Mouse (Mus musculus) heart, embryonic 14.5 days (tissue): ENCODE data around the gene Tbxas1. TPM values are rescaled to one million over a fixed set of nuclear protein-coding genes. Genes with fewer than 3 reads are reported as not detected.

ENCODE experiments used
- ATAC-seq: fragments of 200-750 bp; cut with Nextera tagmentation; 2 replicates; pipeline ENCODE4 v1.8.0; 2017; ENCODE audit warnings: low read depth, moderate TSS enrichment; ENCODE audit not compliant: insufficient number of reproducible peaks, insufficient read depth, low FRiP score
- H3K27ac ChIP-seq, 2 experiments: fragments of 200-500 bp in 1 of 2; fragments of 300-500 bp in 1 of 2; sonication (generic) in 1 of 2; replicated peaks in 1 of 2; 2 replicates each; pipeline ENCODE4 v1.5.1; 2012 to 2014; ENCODE audit warnings: low read depth in 2 of 2, low read length in 2 of 2, control low read depth in 1 of 2, mild to moderate bottlenecking in 1 of 2, mixed read lengths in 1 of 2; ENCODE audit not compliant: control insufficient read depth in 1 of 2, insufficient read depth in 1 of 2
- H3K27me3 ChIP-seq: fragments of 300-500 bp; sonication (generic); 2 replicates; pipeline ENCODE4 v1.6.1; 2014; ENCODE audit warnings: mild to moderate bottlenecking, low read length, control low read depth; ENCODE audit not compliant: control insufficient read depth, insufficient read depth
- H3K36me3 ChIP-seq: fragments of 300-500 bp; sonication (generic); 2 replicates; pipeline ENCODE4 v1.6.1; 2014; ENCODE audit warnings: mild to moderate bottlenecking, control low read depth, low read length, mixed read lengths; ENCODE audit not compliant: control insufficient read depth, insufficient read depth
- H3K4me1 ChIP-seq, 2 experiments: fragments of 200-500 bp in 1 of 2; fragments of 300-500 bp in 1 of 2; sonication (generic) in 1 of 2; 2 replicates each; pipeline ENCODE4 v1.6.1; 2012 to 2014; ENCODE audit warnings: low read length in 2 of 2, control low read depth in 1 of 2, mixed read lengths in 1 of 2; ENCODE audit not compliant: control insufficient read depth in 2 of 2, insufficient read depth in 2 of 2
- H3K4me2 ChIP-seq: fragments of 300-500 bp; sonication (generic); 2 replicates; pipeline ENCODE4 v1.6.1; 2014; ENCODE audit warnings: mild to moderate bottlenecking, low read length
- H3K4me3 ChIP-seq, 2 experiments: fragments of 200-500 bp in 1 of 2; fragments of 300-500 bp in 1 of 2; sonication (generic) in 1 of 2; 2 replicates each; pipeline ENCODE4 v1.5.1; 2012 to 2014; ENCODE audit warnings: low read length in 2 of 2, mild to moderate bottlenecking in 2 of 2, control low read depth in 1 of 2, low read depth in 1 of 2, moderate library complexity in 1 of 2; ENCODE audit not compliant: control insufficient read depth in 1 of 2, insufficient read depth in 1 of 2
- H3K9ac ChIP-seq: fragments of 300-500 bp; sonication (generic); 2 replicates; pipeline ENCODE4 v1.6.1; 2014; ENCODE audit warnings: mild to moderate bottlenecking, low read length
- H3K9me3 ChIP-seq: fragments of 300-500 bp; sonication (generic); 2 replicates; pipeline ENCODE4 v1.6.1; 2016; ENCODE audit warnings: low read length, control low read depth; ENCODE audit not compliant: control insufficient read depth
- WGBS: fragments of 180-500 bp; shearing (Covaris S2); extraction: QIAGEN DNeasy Blood & Tissue Kit; methylation state at CpG from one replicate; pipeline ENCODE4 v1.1.7; 2014; 5-methylcytosine and 5-hydroxymethylcytosine counted together
- polyA plus RNA-seq: library from polyadenylated mRNA; unstranded; fragments of >200 nt; fragmentation: Nextera tagmentation; extraction: Ambion mirVana; gene quantifications from 2 replicates; pipeline ENCODE4 v1.2.1, GENCODE M21; 2014

The Tbxas1 gene
- polyA plus RNA-seq, 1 experiment from 2014 or later: 1.5 TPM

GRCm38 (mm10) chr6:38949683-38950161 is 74.5 kb downstream of the Tbxas1 start:
- H3K27ac ChIP-seq: peak overlapping the region; percentile 50 to 60
- no peak for ATAC-seq
- no peak overlapping the region for H3K4me3 ChIP-seq
- peaks cover 14 to 16% of the 10 kb centered on the region in 2 experiments for H3K4me1 ChIP-seq
- H3K9me3 ChIP-seq: no peaks in the 10 kb centered on the region
- 9% methylated on average over 5 of the region's 5 CpGs for WGBS
- H3K27me3 ChIP-seq: no peaks in the 10 kb centered on the region
- H3K9ac ChIP-seq: peak overlapping the region; percentile 21; the same call in 1 of the 2 replicates
- peak overlapping the region; percentile 19; the same call in 1 of the 2 replicates for H3K4me2 ChIP-seq
- H3K36me3 ChIP-seq: no peaks in the 10 kb centered on the region

- no peak for ATAC-seq
- Histone ChIP-seq H3K4me3 (no peak overlapping the region), H3K4me2 (peak overlapping the region; percentile 19; the same call in 1 of the 2 replicates), H3K27ac (peak overlapping the region; percentile 50 to 60; a peak in 3 of 4 replicates), H3K27me3 (no peaks in the 10 kb centered on the region), H3K9ac (no peak overlapping the region), H3K9me3 (no peaks in the 10 kb centered on the region), H3K4me1 (peaks cover 14 to 16% of the 10 kb centered on the region in 2 experiments), H3K36me3 (no peaks in the 10 kb centered on the region)
- 8% methylated on average over 4 of the region's 4 CpGs for WGBS
These were observed 75.1 kb downstream of the Tbxas1 start for GRCm38 (mm10) chr6:38950341-38950740.

DNA sequence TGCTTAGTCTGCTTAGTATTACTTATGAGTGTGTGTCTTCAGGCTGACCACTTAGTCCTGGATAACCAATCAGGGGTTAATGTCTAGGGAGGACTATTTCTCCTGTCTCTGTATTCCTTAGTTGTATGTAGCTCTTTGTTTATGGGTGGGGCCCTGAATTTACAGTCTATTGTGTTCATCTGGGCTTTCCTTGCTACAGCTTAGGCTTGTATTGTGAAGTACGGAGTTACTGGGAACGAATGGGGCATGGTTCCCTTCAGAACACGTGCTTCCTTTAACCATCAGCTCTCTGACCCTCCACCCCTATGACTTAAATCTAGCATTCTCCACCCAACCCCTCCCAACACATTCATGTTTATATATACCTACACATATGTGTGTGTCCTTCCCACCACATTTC is 75.6 kb downstream of the Tbxas1 start:
- H3K4me3 ChIP-seq: no peak overlapping the region
- H3K9me3 ChIP-seq: no peaks in the 10 kb centered on the region
- H3K27me3 ChIP-seq: no peaks in the 10 kb centered on the region
- H3K36me3 ChIP-seq: no peaks in the 10 kb centered on the region
- peaks cover 14 to 16% of the 10 kb centered on the region in 2 experiments for H3K4me1 ChIP-seq
- WGBS: 73% methylated on average over 3 of the region's 3 CpGs
- no peak overlapping the region for H3K9ac ChIP-seq
- H3K4me2 ChIP-seq: no peak overlapping the region
- ATAC-seq: no peak
- no peak overlapping the region for H3K27ac ChIP-seq

GRCm38 (mm10) chr6:38956641-38957040 is 81.4 kb downstream of the Tbxas1 start:
- H3K27me3 ChIP-seq: no peaks in the 10 kb centered on the region
- ATAC-seq: no peak
- H3K36me3 ChIP-seq: no peaks in the 10 kb centered on the region
- no peak overlapping the region for H3K27ac ChIP-seq
- H3K9ac ChIP-seq: no peak overlapping the region
- H3K4me2 ChIP-seq: no peak overlapping the region
- WGBS: 78% methylated on average over 2 of the region's 2 CpGs
- H3K4me1 ChIP-seq: peaks cover 15 to 20% of the 10 kb centered on the region in 2 experiments
- H3K4me3 ChIP-seq: no peak overlapping the region
- no peaks in the 10 kb centered on the region for H3K9me3 ChIP-seq

- H3K27ac ChIP-seq: no peak overlapping the region
- H3K9me3 ChIP-seq: no peaks in the 10 kb centered on the region
- no peak overlapping the region for H3K9ac ChIP-seq
- H3K4me2 ChIP-seq: no peak overlapping the region
- 58% methylated on average over 5 of the region's 5 CpGs for WGBS
- no peaks in the 10 kb centered on the region for H3K27me3 ChIP-seq
- peaks cover 15 to 20% of the 10 kb centered on the region in 2 experiments for H3K4me1 ChIP-seq
- no peak overlapping the region for H3K4me3 ChIP-seq
- ATAC-seq: no peak
- no peaks in the 10 kb centered on the region for H3K36me3 ChIP-seq
These were observed 82.0 kb downstream of the Tbxas1 start for GRCm38 (mm10) chr6:38957246-38957645.

DNA sequence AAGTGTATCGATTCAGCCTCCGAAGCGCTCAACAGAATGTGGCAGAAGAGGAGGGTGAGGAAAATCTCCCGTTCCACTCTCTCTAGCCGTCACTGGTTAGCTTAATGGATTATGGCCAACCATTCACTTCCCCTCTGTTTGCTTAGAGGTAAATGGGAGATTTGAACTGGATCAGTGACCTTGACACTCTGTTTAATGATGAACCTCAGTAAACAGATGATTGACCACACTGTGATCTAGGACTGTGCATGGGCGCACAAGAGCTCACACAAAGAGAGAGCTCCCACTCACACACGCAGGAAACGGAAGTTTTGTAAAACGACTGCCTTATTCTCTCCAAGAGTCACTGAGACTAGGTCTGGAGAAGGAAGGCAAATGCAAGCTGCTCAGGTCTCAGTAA is 84.3 kb downstream of the Tbxas1 start:
- no peak overlapping the region for H3K9ac ChIP-seq
- H3K9me3 ChIP-seq: no peaks in the 10 kb centered on the region
- H3K4me1 ChIP-seq: peaks cover 13 to 20% of the 10 kb centered on the region in 2 experiments
- no peaks in the 10 kb centered on the region for H3K36me3 ChIP-seq
- no peak overlapping the region for H3K27ac ChIP-seq
- no peak overlapping the region for H3K4me2 ChIP-seq
- WGBS: 89% methylated on average over 9 of the region's 9 CpGs
- ATAC-seq: no peak
- H3K4me3 ChIP-seq: no peak overlapping the region
- no peaks in the 10 kb centered on the region for H3K27me3 ChIP-seq

- Histone ChIP-seq H3K36me3 (no peaks in the 10 kb centered on the region), H3K9me3 (no peaks in the 10 kb centered on the region), H3K4me1 (peaks cover 13 to 20% of the 10 kb centered on the region in 2 experiments), H3K4me3 (no peak overlapping the region), H3K9ac (no peak overlapping the region), H3K27ac (peak overlapping the region; percentile 26 to 59; a peak in 1 of 4 replicates), H3K4me2 (no peak overlapping the region), H3K27me3 (no peaks in the 10 kb centered on the region)
- 60% methylated on average over 2 of the region's 3 CpGs for WGBS
- no peak for ATAC-seq
These were observed 85.2 kb downstream of the Tbxas1 start for GRCm38 (mm10) chr6:38960367-38960766.
